Comparison of ENCODE assay signal across 9 mouse cellular contexts in the genomic region with DNA sequence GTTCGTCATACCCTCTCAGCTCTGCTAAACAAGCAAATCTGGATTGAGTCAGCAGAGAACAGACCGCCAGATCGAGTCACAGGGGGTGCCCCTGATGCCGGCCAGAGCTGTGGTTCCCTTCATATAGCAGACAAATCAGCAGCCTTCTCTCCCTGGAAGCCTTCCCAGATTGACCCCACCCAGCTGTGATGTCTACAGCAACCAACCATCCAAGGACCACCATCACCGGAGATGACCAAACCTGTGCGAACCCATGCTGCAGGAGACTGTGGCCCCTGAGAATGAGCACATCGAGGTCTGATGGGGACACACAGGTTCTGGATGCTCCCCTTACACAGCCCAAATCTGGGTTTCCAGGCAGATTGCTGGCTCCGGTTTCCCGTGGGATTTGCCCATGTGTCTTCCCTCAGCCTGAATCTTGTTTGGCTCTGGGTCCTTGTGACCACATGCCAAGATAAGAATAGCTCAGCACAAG. TPM values are rescaled to one million over a fixed set of nuclear protein-coding genes. Genes with fewer than 3 reads are reported as not detected.
DNase-seq lines count a peak whose midpoint lies in the region; ATAC-seq and TF ChIP-seq lines count a peak whose summit lies in the region.
"Had no signal": no experiment of that assay in that cellular context is flagged by ENCODE, and none has a peak within 500 bp of the region (broad histone marks: within the 10 kb centered on the region; RNA-seq: fewer than 3 reads in every experiment).

No protein-coding gene starts in this region.

- no peak overlapping the region for H3K9ac ChIP-seq in forebrain, postnatal 0 days
- H3K9ac ChIP-seq in limb, embryonic 11.5 days (ENCODE audit: low read length) = no peak overlapping the region

- 60% methylated on average over 9 of the region's 9 CpGs for WGBS in forebrain, postnatal 0 days
- 58% methylated on average over 9 of the region's 9 CpGs for WGBS in limb, embryonic 11.5 days

- peak overlapping the region; percentile 81 for H3K4me3 ChIP-seq in erythroblast, embryonic 14.5 days (replicated peaks)
- H3K4me3 ChIP-seq in C2C12 (ENCODE audit: insufficient read depth, poor library complexity, severe bottlenecking) = peak overlapping the region; percentile 64
- peak overlapping the region; percentile 94; the same call in 1 of the 2 replicates for H3K4me3 ChIP-seq in forebrain, postnatal 0 days (ENCODE audit: low read depth, low read length)
- peak overlapping the region; percentile 10; the same call in 1 of the 2 replicates for H3K4me3 ChIP-seq in limb, embryonic 11.5 days (ENCODE audit: low read depth, low read length)

- H3K27me3 ChIP-seq in erythroblast, embryonic 14.5 days (ENCODE audit: control insufficient read depth) = no peaks in the 10 kb centered on the region
- no peaks in the 10 kb centered on the region for H3K27me3 ChIP-seq in C2C12 (ENCODE audit: control insufficient read depth, insufficient read depth, insufficient read length)
- no peaks in the 10 kb centered on the region for H3K27me3 ChIP-seq in forebrain, postnatal 0 days (ENCODE audit: insufficient read depth, low read length)
- H3K27me3 ChIP-seq in limb, embryonic 11.5 days (ENCODE audit: control insufficient read depth, insufficient read depth, low read length) = no peaks in the 10 kb centered on the region

- H3K27ac ChIP-seq in forebrain, postnatal 0 days (ENCODE audit: low read depth, low read length) = no peak overlapping the region
- no peak overlapping the region for H3K27ac ChIP-seq in limb, embryonic 11.5 days (replicated peaks; ENCODE audit: low read depth, low read length)

- H3K9me3 ChIP-seq in erythroblast, embryonic 14.5 days (ENCODE audit: control insufficient read depth, low read length) = no peaks in the 10 kb centered on the region
- H3K9me3 ChIP-seq in forebrain, postnatal 0 days (ENCODE audit: low read length) = no peaks in the 10 kb centered on the region
- no peaks in the 10 kb centered on the region for H3K9me3 ChIP-seq in limb, embryonic 11.5 days (ENCODE audit: control insufficient read depth, low read length)

- peaks cover 13% of the 10 kb centered on the region for H3K36me3 ChIP-seq in erythroblast, embryonic 14.5 days (ENCODE audit: control insufficient read depth)
- H3K36me3 ChIP-seq in C2C12 (ENCODE audit: control insufficient read depth, insufficient read depth) = peaks cover 3% of the 10 kb centered on the region
- peaks cover 12% of the 10 kb centered on the region; the same call in 1 of the 2 replicates for H3K36me3 ChIP-seq in forebrain, postnatal 0 days (ENCODE audit: insufficient read depth)
- H3K36me3 ChIP-seq in limb, embryonic 11.5 days (ENCODE audit: control insufficient read depth, insufficient read depth, low read length) = peaks cover 5% of the 10 kb centered on the region; the same call in 1 of the 2 replicates

- peak overlapping the region; percentile 86 for H3K4me2 ChIP-seq in forebrain, postnatal 0 days (ENCODE audit: low read depth)
- H3K4me2 ChIP-seq in limb, embryonic 11.5 days (ENCODE audit: low read depth, severe bottlenecking) = peak overlapping the region; percentile 84

- TF ChIP-seq CTCF in C2C12 (IDR thresholded peaks at IDR 0.05; ENCODE audit: control insufficient read depth, insufficient read depth, insufficient read length) = no peak
- TF ChIP-seq CTCF in forebrain, postnatal 0 days (IDR thresholded peaks at IDR 0.05; ENCODE audit: low read depth) = no peak

- no peak for ATAC-seq in erythroblast, adult 5-6 weeks (replicated peaks; ENCODE audit: low FRiP score, poor library complexity, severe bottlenecking)
- ATAC-seq in forebrain, postnatal 0 days = peak; percentile 26; the same call in 1 of the 2 replicates
- ATAC-seq in limb, embryonic 11.5 days (ENCODE audit: insufficient number of reproducible peaks, low FRiP score, low TSS enrichment, low read depth) = no peak

- peak; percentile 52 for DNase-seq in forebrain, postnatal 0 days
- no peak for DNase-seq in limb, embryonic 11.5 days (ENCODE audit: low spot score)
- peak; percentile 37 to 43 for DNase-seq in right cerebral cortex, adult 2 months (ENCODE audit: low spot score in 2 of 2)
- no peak for DNase-seq in thymus, postnatal 10 days (ENCODE audit: low spot score in 2 of 2)
- DNase-seq in adrenal gland, adult 2 months = no peak

- peaks cover 31% of the 10 kb centered on the region for H3K4me1 ChIP-seq in erythroblast, embryonic 14.5 days (ENCODE audit: control insufficient read depth)
- H3K4me1 ChIP-seq in forebrain, postnatal 0 days (ENCODE audit: insufficient read depth) = 0 out of 2 replicates have a peak, but pooled peaks cover 12% of the 10 kb centered on the region
- H3K4me1 ChIP-seq in limb, embryonic 11.5 days (ENCODE audit: control insufficient read depth, insufficient read depth, low read length) = peaks cover 8% of the 10 kb centered on the region; the same call in 1 of the 2 replicates

- H3K79me3 ChIP-seq in C2C12 (ENCODE audit: low read depth) = peaks cover 14% of the 10 kb centered on the region

- no peak overlapping the region for H3ac ChIP-seq in C2C12 (ENCODE audit: control insufficient read depth, insufficient read length, low read depth)

- peaks cover 25% of the 10 kb centered on the region for H3K79me2 ChIP-seq in C2C12 (ENCODE audit: control insufficient read depth, insufficient read depth)

TF ChIP-seq in C2C12, 6 proteins besides CTCF, POLR2A, EP300 and RAD21:
- TF ChIP-seq MAX (IDR thresholded peaks at IDR 0.05) (no peak), MYOD1 (IDR thresholded peaks at IDR 0.05; ENCODE audit: control insufficient read depth, insufficient read length, low read depth) (no peak), USF1 (IDR thresholded peaks at IDR 0.05; ENCODE audit: low read depth) (no peak), MYOG (IDR thresholded peaks at IDR 0.05; ENCODE audit: control insufficient read depth, extremely low read depth, insufficient read length) (no peak), FOSL1 (IDR thresholded peaks at IDR 0.05; ENCODE audit: insufficient read depth, low read length, poor library complexity, severe bottlenecking) (no peak), CEBPB (IDR thresholded peaks at IDR 0.05; ENCODE audit: low read depth) (no peak)

RNA-seq across cellular contexts. Expression of gene Plbd2, which starts 1.2 kb away (rescaled TPM):
- polyA plus RNA-seq in erythroblast, embryonic 14.5 days (2012) = 0.83 and 0.99 TPM in 2 replicates
- total RNA-seq in erythroblast, adult 5-6 weeks (2015; ENCODE audit: low replicate concordance) = 1.7 and 7.7 TPM in 2 replicates
- total RNA-seq in erythroblast, adult 5-6 weeks (2017; ENCODE audit: low replicate concordance) = 1.4 and 3.8 TPM in 2 replicates
- 36.4 TPM for polyA plus RNA-seq in C2C12 (2012; fragmentation: generic; extraction: Trizol)
- total RNA-seq in forebrain, postnatal 0 days (2014; rRNA removed) = 19.5 and 23.7 TPM in 2 replicates
- polyA plus RNA-seq in forebrain, postnatal 0 days (2015; fragmentation: Nextera tagmentation; extraction: Ambion mirVana) = 33.5 and 39.4 TPM in 2 replicates
- 29.2 and 29.8 TPM in 2 replicates for polyA plus RNA-seq in limb, embryonic 11.5 days (2014; fragmentation: Nextera tagmentation; extraction: Ambion mirVana)
- total RNA-seq in adrenal gland, adult 2 months (2021) = 10 to 100 TPM; 85.2 to 91.3 TPM
- polyA plus RNA-seq in adrenal gland, adult 2 months (2012; rRNA removed) = 70.2 and 92.9 TPM in 2 replicates

RNA-seq across cellular contexts. Expression of gene Slc8b1, which starts 8.8 kb away (rescaled TPM):
- 0.02 and 0.21 TPM in 2 replicates for polyA plus RNA-seq in erythroblast, embryonic 14.5 days (2012)
- total RNA-seq in erythroblast, adult 5-6 weeks (2015; ENCODE audit: low replicate concordance) = 14.2 and 17.1 TPM in 2 replicates
- 6.1 and 8.4 TPM in 2 replicates for total RNA-seq in erythroblast, adult 5-6 weeks (2017; ENCODE audit: low replicate concordance)
- 6.1 TPM for polyA plus RNA-seq in C2C12 (2012; fragmentation: generic; extraction: Trizol)
- 2.5 and 4.9 TPM in 2 replicates for total RNA-seq in forebrain, postnatal 0 days (2014; rRNA removed)
- 1.6 and 2.0 TPM in 2 replicates for polyA plus RNA-seq in forebrain, postnatal 0 days (2015; fragmentation: Nextera tagmentation; extraction: Ambion mirVana)
- 1.6 and 2.7 TPM in 2 replicates for polyA plus RNA-seq in limb, embryonic 11.5 days (2014; fragmentation: Nextera tagmentation; extraction: Ambion mirVana)
- 10 to 100 TPM; 25.5 to 46.3 TPM for total RNA-seq in adrenal gland, adult 2 months (2021)
- polyA plus RNA-seq in adrenal gland, adult 2 months (2012; rRNA removed) = 40.1 and 49.3 TPM in 2 replicates

RNA-seq across cellular contexts. Expression of gene Sds, which starts 25.9 kb away (rescaled TPM):
- not detected in 2 replicates for polyA plus RNA-seq in erythroblast, embryonic 14.5 days (2012)
- not detected in 2 replicates for total RNA-seq in erythroblast, adult 5-6 weeks (2015; ENCODE audit: low replicate concordance)
- total RNA-seq in erythroblast, adult 5-6 weeks (2017; ENCODE audit: low replicate concordance) = not detected in 2 replicates
- polyA plus RNA-seq in C2C12 (2012; fragmentation: generic; extraction: Trizol) = 0.19 TPM
- total RNA-seq in forebrain, postnatal 0 days (2014; rRNA removed) = not detected in 2 replicates
- not detected in 2 replicates for polyA plus RNA-seq in forebrain, postnatal 0 days (2015; fragmentation: Nextera tagmentation; extraction: Ambion mirVana)
- polyA plus RNA-seq in limb, embryonic 11.5 days (2014; fragmentation: Nextera tagmentation; extraction: Ambion mirVana) = not detected in 2 replicates
- under 1 TPM in 1 of 2 experiments, not detected in 1; 0.55 TPM for total RNA-seq in adrenal gland, adult 2 months (2021)
- polyA plus RNA-seq in adrenal gland, adult 2 months (2012; rRNA removed) = 1.2 TPM in 1 of 2 replicates, not detected in the other
- polyA plus RNA-seq: gonadal fat pad, adult 2 months had no signal

RNA-seq across cellular contexts. Expression of gene Sdsl, which starts 29.6 kb away (rescaled TPM):
- not detected in 2 replicates for polyA plus RNA-seq in erythroblast, embryonic 14.5 days (2012)
- not detected in 2 replicates for total RNA-seq in erythroblast, adult 5-6 weeks (2015; ENCODE audit: low replicate concordance)
- total RNA-seq in erythroblast, adult 5-6 weeks (2017; ENCODE audit: low replicate concordance) = 3.4 and 3.9 TPM in 2 replicates
- 0.69 TPM for polyA plus RNA-seq in C2C12 (2012; fragmentation: generic; extraction: Trizol)
- total RNA-seq in forebrain, postnatal 0 days (2014; rRNA removed) = 1.3 and 3.0 TPM in 2 replicates
- polyA plus RNA-seq in forebrain, postnatal 0 days (2015; fragmentation: Nextera tagmentation; extraction: Ambion mirVana) = 2.3 and 3.1 TPM in 2 replicates
- 4.0 and 4.2 TPM in 2 replicates for polyA plus RNA-seq in limb, embryonic 11.5 days (2014; fragmentation: Nextera tagmentation; extraction: Ambion mirVana)
- total RNA-seq in adrenal gland, adult 2 months (2021) = 10 to 100 TPM; 46.3 to 71.9 TPM
- 114 and 115 TPM in 2 replicates for polyA plus RNA-seq in adrenal gland, adult 2 months (2012; rRNA removed)

Comparison
In these comparisons a context has a peak if more than half of its experiments do, and no peak if none do; other contexts are left out.
1. H3K4me3 ChIP-seq: peak in every context shown above with its lines; median percentile 94 in forebrain, postnatal 0 days; 81 in erythroblast, embryonic 14.5 days; 64 in C2C12; 10 in limb, embryonic 11.5 days.
2. DNase-seq: peak in forebrain, postnatal 0 days (single experiment) and right cerebral cortex, adult 2 months (2 of 2); none in limb, embryonic 11.5 days (single experiment), thymus, postnatal 10 days (0 of 2) and adrenal gland, adult 2 months (single experiment).
3. RNA of gene Plbd2, which starts 1.2 kb away (polyA plus RNA-seq): 70.2 to 92.9 TPM in adrenal gland, adult 2 months, 33.5 to 39.4 TPM in forebrain, postnatal 0 days, 36.4 TPM in C2C12 (single experiment) and 29.2 to 29.8 TPM in limb, embryonic 11.5 days; 0.83 to 0.99 TPM in erythroblast, embryonic 14.5 days; every median in the first group is over 10 times any median in the second.